Mouse (Mus musculus) frontal cortex, postnatal 10 days (tissue): ENCODE measurements around the gene Grin2a.

Source experiments
- DNase-seq, 2 experiments: peaks; one replicate each; pipeline ENCODE4 v3.0.0; 2022; ENCODE audit warnings: low spot score in 2 of 2, mixed read lengths in 1 of 2

Gene Grin2a

DNA sequence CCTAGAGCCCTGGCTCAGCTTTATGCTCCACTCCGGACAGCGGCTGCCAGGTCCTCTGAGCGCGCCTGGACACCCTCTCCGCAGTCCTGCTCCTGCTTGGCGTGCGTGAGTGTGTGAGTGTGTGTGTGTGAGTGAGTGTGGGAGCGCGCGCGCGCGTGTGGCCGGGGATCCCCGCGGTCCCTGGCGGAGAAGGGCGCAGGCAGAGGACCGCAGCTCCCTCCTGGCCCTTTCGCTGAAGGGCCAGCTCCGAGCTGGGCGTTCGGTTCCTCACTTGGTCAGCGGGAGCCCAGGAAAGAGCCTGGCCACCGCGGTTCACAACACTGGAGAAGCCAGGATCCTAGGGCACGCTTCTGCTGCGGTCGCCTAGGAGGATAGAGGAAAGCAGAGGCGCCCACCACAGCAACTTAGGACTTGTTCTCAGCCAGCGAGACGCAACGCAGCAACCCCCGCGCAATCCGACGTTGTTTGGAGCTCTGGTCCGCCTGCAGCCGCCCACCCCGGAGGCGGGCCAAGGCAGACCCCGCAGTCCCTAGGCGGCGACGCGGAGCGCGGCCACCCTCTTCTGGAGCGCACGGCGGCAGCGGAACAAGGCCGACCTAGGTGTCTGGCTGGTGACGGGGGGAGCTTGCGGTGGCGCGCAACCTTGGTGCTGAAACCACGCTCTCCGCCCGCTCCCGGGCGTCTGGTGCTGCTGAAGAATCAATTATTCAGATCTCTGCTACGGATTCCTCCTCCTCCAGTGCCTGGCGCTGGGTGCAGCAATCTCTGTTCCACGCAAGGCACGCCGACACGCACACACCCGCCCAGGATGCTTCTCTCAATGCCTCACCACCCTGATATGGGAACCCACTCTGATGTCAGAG lies at the start of gene Grin2a:
Gene Grin2a, minus strand, starts transcription at position 610 of the 863 bp plus-strand sequence.
- peak; percentile 49 to 67 for DNase-seq

DNA sequence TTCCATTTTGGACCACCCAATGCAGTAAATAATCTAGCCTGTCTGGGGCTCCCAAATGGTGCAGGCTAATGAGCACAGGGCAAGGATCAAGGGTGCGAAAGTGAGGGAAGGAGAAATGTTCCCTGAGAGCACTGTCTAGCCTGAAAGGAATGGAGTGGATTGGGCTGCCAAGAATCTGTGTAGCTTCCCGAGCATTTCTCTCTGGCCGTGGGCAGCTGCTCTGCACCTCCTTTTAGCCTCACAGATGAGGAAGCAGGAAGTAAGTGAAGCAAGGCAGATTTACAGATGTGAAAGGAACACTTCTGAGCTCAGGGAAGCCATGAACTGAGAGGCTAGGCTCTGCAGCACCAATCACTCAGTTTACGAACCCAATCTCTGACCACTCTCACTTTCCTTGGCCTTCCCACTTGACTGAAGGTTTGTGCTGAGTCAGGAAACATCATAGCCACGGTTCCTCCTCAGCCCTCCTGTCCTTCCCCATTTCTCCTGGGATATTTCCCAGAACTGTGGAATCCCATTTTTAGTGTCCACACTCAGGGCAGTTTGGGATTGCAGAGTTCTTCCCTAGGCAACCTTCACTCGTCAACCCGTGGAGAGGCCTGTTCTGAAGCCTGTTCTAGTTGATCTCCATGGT lies 40.3 kb upstream of the Grin2a start:
- no peak for DNase-seq

DNA sequence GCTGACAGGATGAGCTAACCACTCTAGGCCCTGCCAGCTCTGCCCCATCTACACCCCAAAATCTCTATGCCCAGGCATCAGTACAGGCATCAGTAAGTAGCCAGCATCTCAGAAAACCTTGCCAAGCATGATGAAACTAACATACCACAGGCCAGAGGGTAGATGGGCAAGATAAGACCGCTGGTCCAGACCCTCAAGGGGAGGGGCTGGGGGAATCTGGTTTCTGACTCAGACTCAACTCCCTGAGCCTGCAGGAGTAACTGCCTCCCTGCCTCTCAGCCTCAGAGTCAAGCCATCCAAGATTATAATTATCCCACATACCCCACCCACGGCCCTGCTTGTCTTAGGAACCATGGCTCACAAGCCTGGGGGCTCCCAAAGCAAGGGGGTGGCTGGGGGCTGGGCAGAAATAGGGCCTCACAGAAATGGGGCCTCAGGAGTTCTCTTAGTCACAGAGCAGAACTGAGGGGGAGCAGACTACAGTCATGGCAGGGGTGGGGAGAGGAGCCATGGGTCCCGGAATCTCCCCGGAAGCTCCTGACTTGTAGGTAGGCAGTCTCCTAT lies 38.1 kb upstream of the Grin2a start:
- DNase-seq, result peak; percentile 7 to 61

DNA sequence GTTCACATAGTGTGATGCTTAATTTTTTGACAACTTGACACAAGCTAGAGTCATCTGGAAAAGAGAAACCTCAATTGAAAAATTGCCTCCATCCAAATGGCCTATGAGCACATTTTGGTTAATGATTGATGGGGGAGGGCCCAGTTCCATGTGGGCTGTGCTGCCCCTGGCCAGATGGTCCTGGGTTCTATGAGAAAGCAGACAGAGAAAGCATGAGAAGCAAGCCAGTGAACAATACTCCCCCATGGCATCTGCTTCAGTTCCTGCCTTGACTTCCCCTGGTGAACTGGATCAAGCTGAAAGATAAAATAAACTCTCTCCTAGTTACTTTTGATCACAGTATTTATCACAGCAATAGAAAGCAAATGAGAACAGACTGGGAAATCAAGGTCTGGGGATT lies 36.5 kb upstream of the Grin2a start:
- no peak for DNase-seq

DNA sequence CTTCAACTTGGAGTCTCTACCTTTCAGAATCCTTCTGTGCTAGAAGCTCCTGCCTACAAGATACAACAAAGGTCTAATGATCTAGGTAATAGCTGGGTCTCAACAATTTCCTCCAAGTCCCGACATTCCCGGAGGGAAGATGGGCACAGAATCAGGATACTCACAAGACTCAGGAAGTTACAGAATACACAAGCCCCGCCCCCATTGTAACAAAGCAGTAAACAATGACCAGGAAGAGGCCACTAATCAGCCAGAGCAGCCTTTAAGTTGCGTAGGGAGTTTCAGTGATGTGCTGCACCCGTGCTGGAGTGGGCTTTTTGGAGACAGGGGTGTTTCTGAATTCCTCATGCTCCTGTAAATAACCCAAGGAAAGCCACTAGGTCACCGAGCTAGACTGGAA lies 31.4 kb upstream of the Grin2a start:
- DNase-seq, result no peak

DNA sequence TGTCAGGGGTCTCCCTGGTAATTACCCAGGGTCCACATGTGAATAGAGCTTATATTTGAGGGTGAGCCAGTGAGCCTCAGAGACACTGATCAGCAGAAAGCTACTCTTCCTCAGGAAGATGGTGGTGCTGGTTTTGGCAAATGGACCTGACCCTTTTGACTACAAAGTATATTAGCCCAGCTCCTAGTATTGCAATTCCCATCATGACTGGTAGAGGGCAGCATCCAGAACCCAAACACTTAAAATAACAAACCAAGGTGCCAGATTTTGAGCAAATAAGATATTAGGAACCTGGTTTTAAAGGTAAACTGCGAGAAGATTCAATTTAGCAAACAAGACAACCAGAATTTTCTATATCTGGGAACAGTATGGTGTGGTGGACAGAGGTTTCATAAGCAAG lies 14.4 kb upstream of the Grin2a start:
- no peak for DNase-seq

DNA sequence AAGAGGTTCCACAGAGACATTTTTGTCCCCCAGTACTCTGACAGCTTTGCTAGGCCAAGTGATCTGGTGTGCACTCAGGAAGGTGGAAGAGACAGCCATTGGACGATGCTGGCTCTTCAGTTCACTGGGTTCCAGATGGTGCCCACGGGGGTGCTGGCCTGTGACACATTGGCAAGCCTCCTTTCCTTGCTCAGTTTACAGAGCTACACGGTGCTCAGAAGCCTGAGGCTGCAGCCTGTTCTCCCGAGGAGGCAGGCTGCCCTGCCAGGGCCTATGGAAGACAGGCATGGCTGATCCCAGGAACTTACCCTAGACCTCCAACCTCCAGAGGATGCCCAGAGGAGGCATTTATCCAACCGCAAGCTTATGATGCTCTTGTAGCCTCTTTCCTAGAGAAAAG lies 10.2 kb upstream of the Grin2a start:
- no peak for DNase-seq

DNA sequence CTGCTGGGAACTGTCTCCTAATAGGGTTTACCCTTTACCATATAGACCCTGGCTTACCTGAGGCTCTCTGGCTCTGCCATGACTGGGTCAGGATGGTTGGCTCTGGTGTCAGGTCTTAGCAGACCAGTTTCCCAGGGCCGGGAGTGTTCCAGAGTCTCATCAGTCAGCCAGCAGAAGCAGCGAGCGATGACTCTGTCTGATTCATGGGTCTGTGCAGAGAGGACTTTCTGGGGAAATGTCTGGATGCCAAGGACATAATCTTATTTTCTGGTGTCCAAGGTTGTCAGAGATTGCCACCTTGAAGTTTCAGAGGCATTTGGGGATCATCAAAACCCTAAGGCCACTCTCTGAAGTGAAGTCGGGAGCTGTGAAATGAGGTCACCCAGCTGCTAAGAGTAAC lies 8.7 kb upstream of the Grin2a start:
- no peak for DNase-seq

DNA sequence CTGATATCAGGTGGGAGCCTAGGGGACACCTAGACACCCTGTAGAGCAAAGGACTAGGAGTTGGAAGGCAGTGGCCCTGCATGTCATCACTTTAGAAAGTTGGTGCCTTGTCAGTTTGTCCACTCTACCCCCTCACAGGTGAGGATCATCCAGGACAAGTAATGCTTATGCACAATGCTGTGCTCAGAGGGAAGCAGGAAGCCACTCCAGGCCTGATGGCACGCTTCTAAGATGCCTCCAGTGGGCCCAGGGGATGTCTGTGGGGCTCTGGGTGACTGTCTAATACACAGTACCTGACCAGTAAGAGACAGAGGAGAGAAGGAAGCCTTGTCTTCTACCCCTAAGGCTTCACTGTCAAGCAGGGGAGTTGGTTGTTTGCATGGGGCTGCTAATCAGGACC lies 7.6 kb upstream of the Grin2a start:
- no peak for DNase-seq

DNA sequence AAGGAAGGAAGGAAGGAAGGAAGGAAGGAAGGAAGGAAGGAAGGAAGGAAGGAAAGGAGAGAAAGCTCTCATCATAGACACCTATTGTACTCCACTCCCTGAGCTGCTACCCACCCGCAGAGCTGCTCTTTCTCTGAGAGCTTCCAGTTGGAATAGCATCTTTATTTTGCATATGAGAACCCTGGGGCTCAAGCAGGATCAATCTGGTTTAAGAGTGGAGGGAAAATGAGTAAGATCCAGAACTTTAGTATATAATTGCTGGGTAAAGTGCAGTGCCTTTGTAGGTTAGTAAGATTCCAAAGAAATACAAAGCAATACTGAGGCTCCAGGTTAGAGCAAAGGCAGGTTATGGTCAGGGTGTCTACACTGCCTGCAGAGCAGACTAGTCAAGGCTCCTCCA lies 6.2 kb upstream of the Grin2a start:
- no peak for DNase-seq

DNA sequence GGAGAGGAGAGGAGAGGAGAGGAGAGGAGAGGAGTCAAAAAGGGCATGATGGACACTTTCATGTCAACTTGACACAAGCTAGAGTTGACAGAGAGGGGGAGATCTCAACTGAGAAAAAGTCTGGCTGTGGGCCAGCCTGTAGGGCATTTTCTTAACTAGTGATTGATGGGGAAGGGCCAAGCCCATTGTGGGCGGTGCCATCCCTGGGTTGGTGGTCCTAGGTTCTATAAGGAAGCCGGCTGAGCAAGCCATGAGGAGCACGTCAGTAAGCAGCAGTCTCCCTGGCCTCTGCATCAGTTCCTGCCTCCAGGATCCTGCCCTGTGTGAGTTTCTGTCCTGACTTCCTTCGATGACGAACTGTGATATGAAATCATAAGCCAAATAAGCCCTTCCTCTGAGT lies 4.6 kb upstream of the Grin2a start:
- DNase-seq, result no peak

DNA sequence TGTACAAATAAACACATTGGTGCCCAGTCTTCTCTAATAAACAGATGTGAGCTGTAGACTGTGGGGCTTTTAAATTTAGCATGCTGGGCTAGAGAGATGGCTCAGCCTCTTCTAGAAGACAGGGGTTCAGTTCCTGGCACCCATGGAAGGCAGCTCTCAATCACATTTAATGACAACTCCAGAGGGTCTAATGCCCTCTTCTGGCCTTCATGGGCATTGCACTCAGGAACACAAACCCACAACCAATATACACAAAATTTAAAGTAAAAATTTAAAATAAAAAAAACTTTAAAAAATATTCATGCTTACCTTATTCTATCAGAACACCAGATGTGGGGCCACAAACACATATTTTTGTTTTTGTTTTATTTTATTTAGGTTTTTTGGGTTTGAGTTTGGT lies 2.6 kb upstream of the Grin2a start:
- DNase-seq, result no peak

DNA sequence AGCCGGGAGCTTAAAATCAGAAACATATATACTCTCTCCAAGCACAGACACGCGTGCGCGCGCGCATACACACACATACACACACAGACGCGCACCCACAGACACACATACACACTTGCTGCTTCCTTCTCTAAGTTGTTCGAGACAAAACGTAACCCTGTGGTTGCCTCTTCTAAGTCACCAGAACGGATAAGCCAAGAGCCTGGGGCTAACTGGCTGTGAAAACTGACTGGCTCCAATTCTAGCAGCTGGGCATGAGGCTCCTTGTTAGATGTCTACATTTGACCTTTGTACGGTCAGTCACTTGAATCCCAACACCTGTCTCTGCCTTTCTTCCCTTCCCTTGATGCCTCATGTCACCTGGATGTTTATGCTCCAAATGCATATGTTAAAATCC lies 452 bp upstream of the Grin2a start:
- DNase-seq, result no peak

DNA sequence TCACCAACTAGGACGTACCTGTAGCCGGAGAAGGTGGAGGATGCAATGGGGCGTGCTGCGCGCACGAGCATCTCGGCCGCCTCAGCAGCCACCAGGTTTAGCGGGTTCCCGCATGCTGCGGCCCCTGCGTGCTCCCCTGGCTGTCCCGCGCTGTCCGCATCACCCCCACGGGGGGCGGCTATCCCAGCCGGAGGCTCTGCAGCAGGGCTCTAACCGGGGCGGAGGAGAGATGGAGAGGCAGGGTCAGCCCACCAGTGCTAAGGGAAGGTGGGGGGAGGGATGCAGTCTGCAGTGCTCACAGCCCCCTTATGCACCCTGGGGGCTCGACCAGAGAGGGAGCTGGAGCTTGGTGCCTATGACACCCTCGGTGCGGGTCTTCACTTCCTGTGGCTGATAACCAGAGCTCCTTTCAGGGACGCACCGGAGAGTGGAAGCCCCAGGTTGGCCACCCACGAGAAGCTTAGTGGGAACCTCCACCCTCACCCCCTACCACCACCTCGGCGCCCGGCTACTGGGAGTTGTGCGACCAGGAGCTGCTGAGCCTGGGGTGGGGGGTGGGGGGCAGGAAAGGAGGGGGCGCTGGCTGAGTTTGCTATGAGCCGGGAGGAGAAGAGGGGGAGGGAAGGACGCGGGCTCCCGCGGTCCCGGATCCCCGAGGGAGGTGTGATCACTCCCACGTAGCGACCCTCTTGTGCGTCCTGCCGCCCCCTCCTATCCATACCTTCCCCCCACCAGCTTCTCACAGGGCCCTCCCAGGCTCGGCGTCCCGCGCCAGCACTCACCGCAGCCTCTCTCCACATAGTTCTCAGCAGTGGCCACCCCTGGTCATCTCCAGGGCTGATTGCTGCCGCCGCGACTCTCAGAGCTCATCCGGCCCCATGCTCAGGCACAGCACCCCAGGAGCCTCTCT lies 1.1 kb downstream of the Grin2a start:
- peak; percentile 49 to 54 for DNase-seq

DNA sequence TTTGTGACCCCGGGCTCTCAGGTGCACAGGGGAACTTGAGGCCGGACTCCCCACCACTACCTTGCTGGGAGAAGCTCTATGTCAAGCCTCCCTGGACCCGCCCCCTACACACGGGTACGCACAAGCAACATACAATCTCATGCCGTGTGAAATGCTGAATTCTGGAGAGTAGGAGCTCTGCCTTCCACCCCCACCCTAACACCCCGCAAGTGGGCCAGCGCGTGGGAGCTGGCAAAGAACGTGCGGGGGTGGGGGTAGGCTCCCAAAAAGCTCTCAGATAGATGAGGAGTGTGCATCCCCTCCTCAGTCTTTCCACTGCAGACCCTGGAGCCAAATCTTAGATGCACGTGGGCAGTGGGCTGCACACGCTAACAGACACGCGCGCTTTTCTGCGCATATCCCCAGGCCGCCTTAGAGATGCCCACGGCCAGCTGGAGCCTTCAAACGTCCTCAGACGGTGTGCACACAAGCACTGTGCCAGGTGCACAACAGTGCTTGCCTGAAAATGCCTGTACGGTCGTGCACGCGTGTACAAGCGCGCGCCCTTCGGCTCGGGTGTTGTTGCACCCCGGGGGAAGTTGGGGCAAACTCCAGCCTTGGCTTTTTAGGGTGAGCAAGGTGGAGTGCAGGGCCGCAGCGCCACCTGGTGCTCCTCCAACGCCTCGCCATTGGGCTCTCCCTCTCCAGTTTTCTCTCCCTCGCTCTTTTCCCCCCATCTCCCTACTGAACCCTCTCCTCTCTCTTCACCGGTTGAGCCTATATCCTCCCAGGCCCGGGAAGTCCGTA lies 1.9 kb downstream of the Grin2a start:
- peak; percentile 59 to 76 for DNase-seq

DNA sequence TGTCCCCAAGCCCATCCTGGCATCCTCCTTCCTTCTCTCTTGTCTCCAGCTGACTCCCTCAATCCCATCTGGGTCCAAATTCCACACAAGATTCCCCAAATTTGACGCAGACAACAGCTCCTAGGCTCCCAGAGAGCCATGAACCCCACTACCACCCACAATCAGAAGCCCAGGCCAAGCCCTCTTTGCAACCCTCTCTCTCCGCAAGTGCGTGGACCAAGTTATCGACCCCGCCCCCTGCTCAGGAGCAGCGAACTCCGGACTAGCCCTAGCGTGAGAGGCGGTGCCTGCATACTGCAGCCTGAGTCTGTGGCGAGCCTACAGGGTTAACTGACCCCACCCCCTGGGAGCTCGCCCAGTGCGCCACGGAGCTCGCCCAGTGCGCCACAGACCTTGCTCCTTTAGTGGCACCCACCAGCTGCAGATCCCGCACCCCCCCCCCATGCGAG lies 2.6 kb downstream of the Grin2a start:
- peak in 1 of 2 experiments; percentile 25 for DNase-seq

DNA sequence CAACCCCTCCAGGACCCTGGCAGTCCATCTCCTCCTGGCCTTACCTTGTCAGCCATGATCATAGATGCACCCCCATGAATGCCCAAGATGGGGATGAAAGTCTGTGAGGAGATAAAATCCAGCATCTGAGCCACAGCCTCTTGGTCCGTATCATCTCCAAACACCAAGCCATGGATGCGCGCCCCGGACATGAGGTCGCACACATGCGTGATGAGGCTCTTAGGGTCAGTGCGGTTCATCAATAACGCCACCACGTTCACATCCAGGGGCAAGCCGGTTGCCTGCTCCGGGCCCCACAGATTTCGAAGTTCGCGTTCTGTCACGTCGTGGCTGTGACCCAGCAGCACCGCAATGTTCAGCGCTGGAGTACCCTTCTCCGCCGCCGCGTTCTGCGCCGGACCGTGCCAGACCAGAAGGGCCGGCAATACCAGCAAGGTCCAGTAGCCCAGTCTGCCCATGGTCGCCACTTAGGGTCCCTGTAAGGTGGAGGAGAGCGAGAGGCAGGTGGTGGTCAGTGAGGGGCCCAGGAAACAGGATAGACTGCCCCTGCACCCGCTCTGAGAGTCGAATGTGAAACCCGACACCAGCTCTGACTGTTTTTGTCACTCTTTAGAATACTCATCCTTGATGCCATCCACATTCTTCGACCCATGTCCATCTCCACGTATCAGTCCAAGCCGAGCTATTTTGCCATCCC lies 3.1 kb downstream of the Grin2a start:
- DNase-seq, result no peak

DNA sequence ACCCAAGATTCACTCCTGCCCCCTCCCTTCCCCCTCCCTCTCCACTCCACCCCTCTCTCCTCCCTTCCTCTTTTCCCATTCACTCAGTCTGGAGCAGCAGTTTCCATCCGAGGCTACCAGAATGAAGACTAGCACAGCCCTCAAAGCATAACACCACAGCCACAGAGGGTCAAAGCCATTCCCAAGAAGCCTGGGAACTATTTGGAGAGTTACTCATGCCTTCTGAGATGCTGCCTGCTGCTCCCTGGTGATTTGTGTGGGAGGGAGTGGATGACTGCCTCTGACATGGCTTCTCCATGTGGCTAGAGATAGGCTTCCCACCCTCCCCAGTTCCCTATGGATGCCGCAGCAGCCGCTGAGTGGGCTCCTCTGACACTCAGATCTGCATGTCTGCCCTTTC lies 10.3 kb downstream of the Grin2a start:
- no peak for DNase-seq

DNA sequence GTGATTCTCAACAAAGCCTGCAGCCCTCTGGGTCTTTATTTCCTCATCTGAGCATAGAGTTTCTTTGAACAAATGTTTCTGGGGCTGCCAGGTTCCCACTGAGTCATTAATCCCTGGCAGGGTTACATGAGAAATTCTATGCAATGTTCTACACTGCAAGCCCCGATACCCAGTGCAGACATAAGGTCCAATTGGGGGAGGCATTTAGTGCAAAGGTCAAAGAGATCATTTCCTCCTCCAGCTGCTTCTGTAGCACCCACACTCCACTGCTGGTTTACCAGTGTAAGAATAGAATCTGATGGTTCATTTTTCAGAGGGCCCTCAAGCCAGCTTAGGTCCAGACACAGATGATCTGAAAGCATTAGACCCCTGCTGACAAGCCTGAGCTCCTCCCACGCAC lies 14.7 kb downstream of the Grin2a start:
- no peak for DNase-seq

DNA sequence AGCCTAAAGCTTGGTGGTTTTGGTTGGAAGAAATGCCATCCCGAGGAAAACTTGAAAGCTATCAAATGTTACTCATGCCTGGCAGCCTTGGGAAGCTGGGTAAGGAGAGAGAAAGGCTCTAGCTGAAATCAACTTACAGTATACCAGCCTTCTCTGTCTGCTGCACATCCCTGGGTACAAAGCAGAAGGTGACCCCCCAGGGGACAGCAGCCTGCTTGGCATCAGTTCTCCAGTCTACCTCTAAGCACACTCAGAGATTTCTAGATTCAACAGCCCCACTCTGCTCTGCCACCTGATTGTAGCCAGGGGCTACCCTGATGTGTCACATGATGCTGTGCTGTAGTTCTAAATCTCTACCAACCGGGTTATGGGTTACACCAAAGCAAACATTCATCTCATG lies 17.2 kb downstream of the Grin2a start:
- DNase-seq, result no peak

DNA sequence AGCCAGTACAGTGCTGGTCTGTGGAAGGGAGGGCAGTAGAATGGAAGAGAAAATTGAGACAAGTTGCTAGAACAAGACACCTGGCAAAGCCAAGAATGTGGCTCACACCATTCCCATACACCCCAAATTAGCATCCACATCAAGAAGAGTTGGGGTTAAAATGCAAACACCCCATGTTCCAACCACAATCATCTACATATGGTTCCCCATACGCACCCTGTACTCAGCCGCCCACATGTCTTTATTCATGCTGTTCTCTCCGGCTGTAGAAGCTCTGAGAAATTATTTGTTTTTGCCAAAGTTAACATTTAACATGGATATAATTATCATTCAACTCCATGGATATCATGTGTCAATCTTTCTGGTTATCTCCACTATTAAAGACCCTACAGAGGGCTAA lies 22.7 kb downstream of the Grin2a start:
- no peak for DNase-seq
